Mouse (Mus musculus) C2C12 (cell line): Measurements from ENCODE around the gene Slx1b.

Experiments used
- CEBPB ChIP-seq: IDR thresholded peaks from one replicate; pipeline ENCODE4 v1.6.1; 2011; ENCODE audit warnings: low read depth, mild to moderate bottlenecking, control low read depth, moderate library complexity
- CTCF ChIP-seq: IDR thresholded peaks from one replicate; pipeline ENCODE4 v1.5.1; 2011; ENCODE audit not compliant: control insufficient read depth, insufficient read depth, insufficient read length
- MAX ChIP-seq: IDR thresholded peaks from one replicate; pipeline ENCODE4 v1.6.1; 2011; ENCODE audit warnings: mild to moderate bottlenecking, control low read depth
- MYOG ChIP-seq: IDR thresholded peaks from one replicate; pipeline ENCODE4 v1.6.1; 2011; ENCODE audit not compliant: control insufficient read depth, insufficient read length; ENCODE audit errors: extremely low read depth
- USF1 ChIP-seq: IDR thresholded peaks from one replicate; pipeline ENCODE4 v1.6.1; 2011; ENCODE audit warnings: low read depth, mild to moderate bottlenecking, control low read depth, moderate library complexity

DNA sequence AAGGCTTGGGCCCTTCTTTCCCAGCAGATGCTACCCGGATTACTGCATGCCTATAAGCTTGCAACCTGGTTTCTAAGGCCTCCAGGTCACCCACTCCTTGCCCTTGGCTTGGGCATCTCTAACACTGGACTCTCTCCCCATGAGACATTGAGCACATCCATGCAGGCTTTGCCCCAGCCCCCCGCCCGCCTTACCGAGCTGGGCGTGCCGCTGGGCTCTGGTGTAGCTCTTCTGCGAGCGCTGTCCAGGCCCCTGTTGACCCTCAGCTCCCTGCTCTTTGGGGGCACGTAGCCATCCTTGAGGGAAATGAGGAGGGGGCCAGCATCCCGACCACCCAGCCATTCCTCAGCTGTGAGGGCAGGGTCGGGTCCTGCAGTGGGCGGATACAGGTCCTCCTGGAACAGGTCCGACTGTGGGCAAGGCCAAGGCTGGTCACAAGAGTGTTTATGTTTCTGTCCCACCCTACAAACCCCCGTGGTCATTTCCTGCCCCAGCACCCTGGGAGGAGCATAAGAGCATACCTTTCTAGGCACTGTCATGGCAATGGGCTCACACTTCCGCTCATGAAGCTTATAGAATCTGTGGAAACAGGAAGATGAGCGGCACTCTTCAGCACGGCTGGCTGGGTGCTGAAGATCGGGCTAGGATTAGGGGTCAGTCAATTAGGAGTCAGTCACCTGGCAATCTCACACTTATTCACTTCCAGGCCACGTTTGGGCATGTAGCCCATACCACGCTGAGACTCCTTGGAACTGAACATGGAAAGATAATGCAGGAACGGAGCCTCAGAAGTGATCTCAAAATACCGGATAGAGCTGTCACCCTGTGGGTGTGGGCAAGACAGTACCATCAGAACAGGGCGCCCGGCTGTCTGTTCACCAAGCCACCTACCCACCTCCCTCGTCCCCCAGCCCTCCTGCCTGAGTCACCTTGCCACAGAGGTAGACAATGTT, 4.8 kb upstream of the Slx1b start:
- TF ChIP-seq MYOG (no peak), CTCF (no peak), MAX (no peak), USF1 (no peak), CEBPB (no peak)
